Mouse (Mus musculus) kidney, embryonic 15.5 days (tissue): Measurements from ENCODE around the gene Cse1l. TPM values are rescaled to one million over a fixed set of nuclear protein-coding genes. Genes with fewer than 3 reads are reported as not detected.

Source experiments
- ATAC-seq: fragments of 200-750 bp; cut with Nextera tagmentation; replicated peaks from 2 replicates; pipeline ENCODE4 v1.8.0; 2017; ENCODE audit warnings: moderate TSS enrichment; ENCODE audit not compliant: low FRiP score
- H3K27ac ChIP-seq: fragments of 300-500 bp; sonication (generic); 2 replicates; pipeline ENCODE4 v1.5.1; 2015; ENCODE audit warnings: mild to moderate bottlenecking, inconsistent platforms
- H3K27me3 ChIP-seq: fragments of 300-500 bp; sonication (generic); 2 replicates; pipeline ENCODE4 v1.6.1; 2015; ENCODE audit warnings: inconsistent platforms
- H3K36me3 ChIP-seq: fragments of 300-500 bp; sonication (generic); 2 replicates; pipeline ENCODE4 v1.6.1; 2015; ENCODE audit warnings: inconsistent platforms
- H3K4me1 ChIP-seq: fragments of 300-500 bp; sonication (generic); 2 replicates; pipeline ENCODE4 v1.6.1; 2015; ENCODE audit warnings: inconsistent platforms
- H3K4me2 ChIP-seq: fragments of 300-500 bp; sonication (generic); 2 replicates; pipeline ENCODE4 v1.6.1; 2015; ENCODE audit warnings: moderate library complexity, mild to moderate bottlenecking, inconsistent platforms
- H3K4me3 ChIP-seq: fragments of 300-500 bp; sonication (generic); replicated peaks from 2 replicates; pipeline ENCODE4 v1.5.1; 2015; ENCODE audit warnings: mild to moderate bottlenecking, inconsistent platforms
- H3K9ac ChIP-seq: fragments of 300-500 bp; sonication (generic); 2 replicates; pipeline ENCODE4 v1.6.1; 2015; ENCODE audit warnings: mild to moderate bottlenecking, inconsistent platforms
- H3K9me3 ChIP-seq: fragments of 300-500 bp; sonication (generic); replicated peaks from 2 replicates; pipeline ENCODE4 v1.6.1; 2016; ENCODE audit warnings: inconsistent platforms
- WGBS: fragments of 180-500 bp; shearing (Covaris S2); methylation state at CpG from one replicate; pipeline ENCODE4 v1.1.7; 2015; ENCODE audit warnings: mixed read lengths; 5-methylcytosine and 5-hydroxymethylcytosine counted together
- polyA plus RNA-seq: library from polyadenylated mRNA; unstranded; fragments of >200 nt; fragmentation: Nextera tagmentation; extraction: Ambion mirVana; gene quantifications from 2 replicates; pipeline ENCODE4 v1.2.1, GENCODE M21; 2015

Cse1l gene
- polyA plus RNA-seq, 1 experiment from 2014 or later: 138 TPM

- Histone ChIP-seq H3K27ac (no peak overlapping the region), H3K4me3 (no peak overlapping the region), H3K4me2 (no peak overlapping the region), H3K9me3 (no peaks in the 10 kb centered on the region), H3K4me1 (no peaks in the 10 kb centered on the region), H3K9ac (no peak overlapping the region), H3K36me3 (peaks cover 34% of the 10 kb centered on the region), H3K27me3 (no peaks in the 10 kb centered on the region)
- no peak for ATAC-seq
- WGBS: 78% methylated on average over 10 of the region's 10 CpGs
Measured at GRCm38 (mm10) chr2:166885619-166886018, 20.2 kb upstream of the Cse1l start.

DNA sequence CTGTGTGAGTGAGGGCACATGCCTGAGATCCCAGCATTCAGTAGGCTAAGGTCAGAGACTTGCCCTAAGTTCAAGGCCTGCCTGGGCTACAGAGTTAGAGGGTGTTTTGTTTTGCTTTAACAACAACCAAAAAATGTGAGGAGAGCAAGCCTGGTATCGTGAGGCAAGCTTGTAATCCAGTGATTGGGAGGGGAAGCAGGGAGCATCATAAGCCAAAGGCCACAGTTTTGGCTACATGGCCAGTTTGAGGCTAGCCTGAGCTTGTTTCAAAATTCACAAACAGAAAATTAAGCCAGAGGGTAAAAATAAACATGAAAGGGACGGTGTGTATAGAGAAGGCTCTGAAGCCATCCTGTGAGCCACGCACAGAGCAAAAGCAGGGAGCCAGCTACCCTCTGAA, 19.6 kb upstream of the Cse1l start:
- H3K27me3 ChIP-seq: no peaks in the 10 kb centered on the region
- H3K9ac ChIP-seq: no peak overlapping the region
- no peaks in the 10 kb centered on the region for H3K9me3 ChIP-seq
- ATAC-seq: no peak
- H3K27ac ChIP-seq: no peak overlapping the region
- H3K4me2 ChIP-seq: no peak overlapping the region
- no peak overlapping the region for H3K4me3 ChIP-seq
- H3K4me1 ChIP-seq: no peaks in the 10 kb centered on the region
- peaks cover 33% of the 10 kb centered on the region for H3K36me3 ChIP-seq
- WGBS: 78% methylated on average over 3 of the region's 3 CpGs

GRCm38 (mm10) chr2:166887816-166888215, 18.0 kb upstream of the Cse1l start:
- no peaks in the 10 kb centered on the region for H3K4me1 ChIP-seq
- H3K27ac ChIP-seq: no peak overlapping the region
- no peaks in the 10 kb centered on the region for H3K9me3 ChIP-seq
- peaks cover 43% of the 10 kb centered on the region for H3K36me3 ChIP-seq
- H3K4me3 ChIP-seq: no peak overlapping the region
- 49% methylated on average over 11 of the region's 11 CpGs for WGBS
- H3K9ac ChIP-seq: no peak overlapping the region
- no peak overlapping the region for H3K4me2 ChIP-seq
- no peaks in the 10 kb centered on the region for H3K27me3 ChIP-seq
- ATAC-seq: no peak

DNA sequence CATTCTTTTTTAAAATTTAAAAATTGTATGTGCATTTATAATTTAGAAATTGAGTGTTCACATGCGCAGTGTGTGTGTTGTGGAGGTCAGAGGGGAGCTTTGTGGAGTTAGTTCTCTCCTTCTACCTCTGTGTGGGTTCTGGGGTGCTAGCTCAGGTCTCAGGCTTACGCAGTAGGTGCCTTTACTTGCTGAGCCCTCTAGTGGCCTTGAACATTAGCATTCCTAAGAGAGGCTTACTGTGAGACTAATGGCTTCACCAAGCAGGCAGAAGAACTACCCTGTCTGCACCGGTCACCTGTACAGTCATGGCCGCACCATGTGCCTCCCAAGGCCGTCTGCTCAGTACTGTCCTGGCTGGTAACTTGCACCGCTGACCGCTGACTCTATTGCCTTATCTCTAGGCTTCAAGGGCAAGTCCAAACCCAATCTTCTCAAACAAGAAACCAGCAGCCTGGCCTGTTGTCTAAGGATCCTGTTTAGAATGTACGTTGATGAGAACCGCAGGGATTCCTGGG, 14.4 kb upstream of the Cse1l start:
- ATAC-seq: no peak
- Histone ChIP-seq H3K27me3 (no peaks in the 10 kb centered on the region), H3K4me2 (no peak overlapping the region), H3K36me3 (peaks cover 48% of the 10 kb centered on the region), H3K9ac (no peak overlapping the region), H3K9me3 (no peaks in the 10 kb centered on the region), H3K27ac (no peak overlapping the region), H3K4me3 (no peak overlapping the region), H3K4me1 (no peaks in the 10 kb centered on the region)
- 79% methylated on average over 9 of the region's 9 CpGs for WGBS

GRCm38 (mm10) chr2:166892158-166892680, 13.6 kb upstream of the Cse1l start:
- Histone ChIP-seq H3K9me3 (no peaks in the 10 kb centered on the region), H3K4me2 (no peak overlapping the region), H3K9ac (no peak overlapping the region), H3K27me3 (no peaks in the 10 kb centered on the region), H3K27ac (no peak overlapping the region), H3K4me3 (no peak overlapping the region), H3K36me3 (peaks cover 48% of the 10 kb centered on the region), H3K4me1 (no peaks in the 10 kb centered on the region)
- no peak for ATAC-seq
- WGBS: 89% methylated on average over 8 of the region's 8 CpGs

DNA sequence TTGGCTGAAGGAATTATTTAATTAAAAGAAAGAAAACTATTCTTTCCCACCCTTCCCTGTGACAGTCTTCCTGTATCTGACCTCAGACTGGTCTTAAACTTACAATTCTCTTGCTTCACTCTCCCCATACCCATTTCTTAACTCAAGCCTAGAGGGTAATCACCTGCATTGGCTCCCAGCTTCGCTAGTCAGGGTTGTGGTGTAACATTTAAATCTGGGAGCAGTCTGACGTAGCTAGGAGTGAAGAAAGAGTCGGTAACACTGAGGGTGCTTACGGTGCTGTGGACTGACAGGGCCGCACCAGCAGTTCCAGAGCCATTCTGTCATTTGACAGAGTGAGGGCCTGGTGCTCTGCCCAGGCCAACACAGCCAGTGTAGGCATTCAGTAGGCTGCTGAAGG, 12.8 kb upstream of the Cse1l start:
- H3K4me2 ChIP-seq: no peak overlapping the region
- H3K4me1 ChIP-seq: no peaks in the 10 kb centered on the region
- no peak overlapping the region for H3K4me3 ChIP-seq
- H3K36me3 ChIP-seq: peaks cover 48% of the 10 kb centered on the region
- WGBS: 93% methylated on average over 5 of the region's 5 CpGs
- H3K9me3 ChIP-seq: no peaks in the 10 kb centered on the region
- no peak overlapping the region for H3K27ac ChIP-seq
- no peaks in the 10 kb centered on the region for H3K27me3 ChIP-seq
- H3K9ac ChIP-seq: no peak overlapping the region
- ATAC-seq: no peak

DNA sequence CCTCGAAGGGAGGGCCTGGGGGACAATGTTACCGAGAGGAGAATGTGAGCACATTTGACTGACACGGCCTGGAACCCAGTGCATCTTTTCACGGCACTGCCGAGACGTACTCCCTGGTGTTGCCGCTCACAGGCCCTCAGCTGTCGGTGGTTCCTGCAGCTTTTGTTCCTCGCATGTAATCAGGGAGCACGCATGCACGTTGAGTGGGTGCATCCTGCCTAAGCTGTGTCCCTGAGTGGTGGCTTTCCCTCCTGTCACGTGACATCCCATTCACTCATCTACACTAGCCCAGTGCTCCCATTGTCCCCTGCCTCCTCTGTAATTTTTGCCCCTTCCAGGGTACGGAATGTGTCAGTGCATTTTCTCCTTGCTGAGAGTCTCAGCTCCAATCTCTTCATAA, 9.5 kb upstream of the Cse1l start:
- 89% methylated on average over 13 of the region's 13 CpGs for WGBS
- H3K27ac ChIP-seq: no peak overlapping the region
- no peak for ATAC-seq

GRCm38 (mm10) chr2:166896974-166897373, 8.9 kb upstream of the Cse1l start:
- no peak for ATAC-seq
- Histone ChIP-seq H3K27me3 (no peaks in the 10 kb centered on the region), H3K4me1 (no peaks in the 10 kb centered on the region), H3K9ac (no peak overlapping the region), H3K27ac (no peak overlapping the region), H3K4me2 (no peak overlapping the region), H3K9me3 (no peaks in the 10 kb centered on the region), H3K4me3 (no peak overlapping the region), H3K36me3 (peaks cover 28% of the 10 kb centered on the region)
- 87% methylated on average over 12 of the region's 12 CpGs for WGBS

More for the DNA sequence above, 9.5 kb upstream of the Cse1l start:
- Histone ChIP-seq H3K4me1 (no peaks in the 10 kb centered on the region), H3K9ac (no peak overlapping the region), H3K36me3 (peaks cover 34% of the 10 kb centered on the region), H3K9me3 (no peaks in the 10 kb centered on the region), H3K4me2 (no peak overlapping the region), H3K27me3 (no peaks in the 10 kb centered on the region), H3K4me3 (no peak overlapping the region)

DNA sequence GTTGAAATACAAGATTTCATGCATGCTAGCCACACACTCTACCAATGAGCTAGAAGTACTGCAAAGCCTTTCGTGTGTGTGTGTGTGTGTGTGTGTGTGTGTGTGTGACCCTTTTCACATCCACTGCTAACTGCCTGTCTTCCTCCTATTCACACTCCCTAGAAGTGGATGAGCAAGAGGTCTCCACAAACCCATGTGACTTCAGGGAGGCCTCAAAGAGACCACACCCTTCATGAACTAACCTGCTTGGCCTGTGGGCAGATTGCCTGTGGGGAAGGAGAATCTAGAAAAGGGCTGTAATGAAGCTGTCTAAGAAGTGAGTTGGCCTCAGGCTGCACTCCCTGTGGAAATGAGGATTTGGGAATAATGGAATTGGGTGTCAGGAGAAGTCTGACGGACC, 6.7 kb upstream of the Cse1l start:
- H3K9me3 ChIP-seq: no peaks in the 10 kb centered on the region
- peaks cover 9% of the 10 kb centered on the region; the same call in 1 of the 2 replicates for H3K36me3 ChIP-seq
- no peaks in the 10 kb centered on the region for H3K27me3 ChIP-seq
- H3K27ac ChIP-seq: no peak overlapping the region
- no peak for ATAC-seq
- no peak overlapping the region for H3K4me2 ChIP-seq
- H3K4me3 ChIP-seq: no peak overlapping the region
- H3K9ac ChIP-seq: no peak overlapping the region
- no peaks in the 10 kb centered on the region for H3K4me1 ChIP-seq
- WGBS: 81% methylated on average over 2 of the region's 2 CpGs

GRCm38 (mm10) chr2:166899746-166900145, 6.1 kb upstream of the Cse1l start:
- Histone ChIP-seq H3K9me3 (no peaks in the 10 kb centered on the region), H3K27me3 (no peaks in the 10 kb centered on the region), H3K36me3 (0 out of 2 replicates have a peak, but pooled peaks cover 3% of the 10 kb centered on the region), H3K4me3 (no peak overlapping the region), H3K27ac (no peak overlapping the region), H3K9ac (no peak overlapping the region), H3K4me1 (no peaks in the 10 kb centered on the region), H3K4me2 (no peak overlapping the region)
- WGBS: 63% methylated on average over 3 of the region's 3 CpGs
- ATAC-seq: no peak

DNA sequence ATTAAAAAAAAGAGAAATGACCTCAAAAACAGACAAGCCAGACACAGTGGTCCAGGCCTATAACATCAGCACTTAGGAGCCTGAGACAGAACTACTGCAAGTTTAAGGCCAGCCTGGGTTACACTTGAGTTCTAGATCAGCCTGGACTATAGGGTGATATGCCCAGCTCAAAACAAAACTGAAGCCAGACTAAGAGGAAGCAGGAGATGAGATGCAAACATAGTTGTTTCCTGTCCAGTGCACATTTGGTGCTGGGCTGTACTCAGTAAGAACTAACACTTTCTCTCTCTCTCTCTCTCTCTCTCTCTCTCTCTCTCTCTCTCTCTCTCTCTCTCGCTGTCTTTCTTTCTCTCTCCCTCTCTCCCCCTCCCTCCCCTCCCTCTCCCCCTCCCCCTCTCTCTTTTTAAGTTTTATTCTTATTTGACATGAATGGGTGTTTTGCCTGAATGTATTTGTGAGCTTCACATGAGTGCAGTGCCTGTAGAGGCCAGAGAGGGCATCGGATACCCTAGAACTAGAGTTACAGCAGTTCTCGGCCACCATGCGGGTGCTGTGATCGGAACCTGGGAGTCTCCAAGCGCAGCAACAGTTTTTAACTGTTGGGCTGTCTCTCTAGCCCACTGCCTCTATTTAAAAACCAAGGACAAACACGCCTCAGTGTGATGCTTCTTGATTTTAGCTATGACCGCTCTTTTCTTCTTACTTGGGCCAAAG, 4.9 kb upstream of the Cse1l start:
- Histone ChIP-seq H3K27ac (no peak overlapping the region), H3K27me3 (no peaks in the 10 kb centered on the region), H3K4me3 (no peak overlapping the region), H3K36me3 (no peaks in the 10 kb centered on the region), H3K4me1 (peaks cover 5% of the 10 kb centered on the region; the same call in 1 of the 2 replicates), H3K4me2 (no peak overlapping the region), H3K9me3 (no peaks in the 10 kb centered on the region), H3K9ac (no peak overlapping the region)
- no peak for ATAC-seq
- 92% methylated on average over 8 of the region's 8 CpGs for WGBS

- no peak overlapping the region for H3K9ac ChIP-seq
- no peak overlapping the region for H3K27ac ChIP-seq
- no peaks in the 10 kb centered on the region for H3K9me3 ChIP-seq
- no peaks in the 10 kb centered on the region for H3K27me3 ChIP-seq
- H3K4me2 ChIP-seq: no peak overlapping the region
- WGBS: 95% methylated on average over 6 of the region's 6 CpGs
- peaks cover 15% of the 10 kb centered on the region for H3K4me1 ChIP-seq
- peaks cover 5% of the 10 kb centered on the region; the same call in 1 of the 2 replicates for H3K36me3 ChIP-seq
- no peak for ATAC-seq
- H3K4me3 ChIP-seq: no peak overlapping the region
Measured at GRCm38 (mm10) chr2:166903719-166904282, 2.0 kb upstream of the Cse1l start.
